Mouse (Mus musculus) kidney, postnatal 0 days (tissue): ENCODE data around the gene Pstpip1. TPM values are rescaled to one million over a fixed set of nuclear protein-coding genes. Genes with fewer than 3 reads are reported as not detected.
A peak's percentile ranks its signal among the peaks of the same experiment; 100 is the strongest.

ENCODE experiments used
- ATAC-seq: fragments of 200-750 bp; cut with Nextera tagmentation; replicated peaks from 2 replicates; pipeline ENCODE4 v1.8.0; 2017; ENCODE audit warnings: low read depth, moderate number of reproducible peaks, moderate TSS enrichment, moderate library complexity; ENCODE audit not compliant: low FRiP score
- DNase-seq: peaks from one replicate; pipeline ENCODE4 v3.0.0-alpha.2; 2016; ENCODE audit warnings: low spot score
- H3K27ac ChIP-seq: fragments of 300-500 bp; sonication (generic); 2 replicates; pipeline ENCODE4 v1.5.1; 2014; ENCODE audit warnings: mild to moderate bottlenecking
- H3K27me3 ChIP-seq: fragments of 300-500 bp; sonication (generic); 2 replicates; pipeline ENCODE4 v1.6.1; 2014; ENCODE audit warnings: low read length, mixed read lengths; ENCODE audit not compliant: insufficient read depth
- H3K36me3 ChIP-seq: fragments of 300-500 bp; sonication (generic); 2 replicates; pipeline ENCODE4 v1.6.1; 2014; ENCODE audit warnings: low read length, mixed read lengths; ENCODE audit not compliant: insufficient read depth
- H3K4me1 ChIP-seq: fragments of 300-500 bp; sonication (generic); replicated peaks from 2 replicates; pipeline ENCODE4 v1.6.1; 2014; ENCODE audit warnings: antibody characterized with exemption, low read length, mixed read lengths; ENCODE audit not compliant: insufficient read depth
- H3K4me2 ChIP-seq: fragments of 300-500 bp; sonication (generic); 2 replicates; pipeline ENCODE4 v1.6.1; 2014; ENCODE audit warnings: mild to moderate bottlenecking, low read length, moderate library complexity, mixed read lengths
- H3K4me3 ChIP-seq: fragments of 300-500 bp; sonication (generic); replicated peaks from 2 replicates; pipeline ENCODE4 v1.5.1; 2014; ENCODE audit warnings: low read depth, low read length
- H3K9ac ChIP-seq: fragments of 300-500 bp; sonication (generic); 2 replicates; pipeline ENCODE4 v1.6.1; 2014; ENCODE audit warnings: low read depth, low read length
- H3K9me3 ChIP-seq: fragments of 300-500 bp; sonication (generic); replicated peaks from 2 replicates; pipeline ENCODE4 v1.6.1; 2016; ENCODE audit warnings: low read length, inconsistent platforms, mixed read lengths
- CTCF ChIP-seq: IDR thresholded peaks from 2 replicates; pipeline ENCODE4 v1.5.1; 2016; ENCODE audit warnings: antibody characterized with exemption, low read depth, mild to moderate bottlenecking, moderate library complexity
- WGBS: fragments of 180-500 bp; shearing (Covaris S2); extraction: QIAGEN DNeasy Blood & Tissue Kit; methylation state at CpG from one replicate; pipeline ENCODE4 v1.1.7; 2014; 5-methylcytosine and 5-hydroxymethylcytosine counted together
- polyA plus RNA-seq: library from polyadenylated mRNA; unstranded; fragments of >200 nt; fragmentation: Nextera tagmentation; extraction: Ambion mirVana; gene quantifications from 2 replicates; pipeline ENCODE4 v1.2.1, GENCODE M21; 2015

Pstpip1 gene
- polyA plus RNA-seq, 1 experiment from 2014 or later = 1.3 TPM

- Histone ChIP-seq H3K27ac (peak overlapping the region; percentile 60; the same call in 1 of the 2 replicates), H3K36me3 (no peaks in the 10 kb centered on the region), H3K9me3 (no peaks in the 10 kb centered on the region), H3K27me3 (no peaks in the 10 kb centered on the region), H3K9ac (no peak overlapping the region), H3K4me3 (no peak overlapping the region), H3K4me1 (0 out of 2 replicates have a peak, but pooled peaks cover 4% of the 10 kb centered on the region), H3K4me2 (no peak overlapping the region)
- 23% methylated on average over 7 of the region's 7 CpGs for WGBS
- no peak for TF ChIP-seq CTCF
- peak; percentile 85 for DNase-seq
- no peak for ATAC-seq
These were observed 13.7 kb upstream of the Pstpip1 start for GRCm38 (mm10) chr9:56075901-56076620.

- H3K9ac ChIP-seq = no peak overlapping the region
- H3K9me3 ChIP-seq = no peaks in the 10 kb centered on the region
- 86% methylated on average over 5 of the region's 5 CpGs for WGBS
- no peaks in the 10 kb centered on the region for H3K27me3 ChIP-seq
- no peak overlapping the region for H3K4me3 ChIP-seq
- no peak overlapping the region for H3K27ac ChIP-seq
- ATAC-seq (no peak), DNase-seq (no peak)
- no peak overlapping the region for H3K4me2 ChIP-seq
- H3K4me1 ChIP-seq = 0 out of 2 replicates have a peak, but pooled peaks cover 4% of the 10 kb centered on the region
- no peak for TF ChIP-seq CTCF
- H3K36me3 ChIP-seq = no peaks in the 10 kb centered on the region
These were observed 10.2 kb upstream of the Pstpip1 start for GRCm38 (mm10) chr9:56079587-56079986.

GRCm38 (mm10) chr9:56086524-56086923, 3.2 kb upstream of the Pstpip1 start:
- Histone ChIP-seq H3K9ac (no peak overlapping the region), H3K4me2 (no peak overlapping the region), H3K27me3 (no peaks in the 10 kb centered on the region), H3K36me3 (no peaks in the 10 kb centered on the region), H3K4me3 (no peak overlapping the region), H3K9me3 (no peaks in the 10 kb centered on the region), H3K27ac (no peak overlapping the region), H3K4me1 (no peaks in the 10 kb centered on the region)
- DNase-seq (no peak), ATAC-seq (no peak)
- 89% methylated on average over 5 of the region's 5 CpGs for WGBS
- TF ChIP-seq CTCF = no peak

GRCm38 (mm10) chr9:56090546-56091225, 924 bp downstream of the Pstpip1 start:
- no peak overlapping the region for H3K4me3 ChIP-seq
- DNase-seq (no peak), ATAC-seq (0 out of 2 replicates have a peak, but pooled peaks have one; percentile 33)
- 70% methylated on average over 5 of the region's 5 CpGs for WGBS
- no peaks in the 10 kb centered on the region for H3K9me3 ChIP-seq
- no peaks in the 10 kb centered on the region for H3K27me3 ChIP-seq
- no peaks in the 10 kb centered on the region for H3K36me3 ChIP-seq
- no peaks in the 10 kb centered on the region for H3K4me1 ChIP-seq
- H3K9ac ChIP-seq = no peak overlapping the region
- TF ChIP-seq CTCF = no peak
- H3K27ac ChIP-seq = no peak overlapping the region
- no peak overlapping the region for H3K4me2 ChIP-seq

- H3K4me2 ChIP-seq = no peak overlapping the region
- no peak overlapping the region for H3K27ac ChIP-seq
- H3K4me1 ChIP-seq = no peaks in the 10 kb centered on the region
- ATAC-seq = no peak
- no peak overlapping the region for H3K9ac ChIP-seq
- no peaks in the 10 kb centered on the region for H3K36me3 ChIP-seq
- H3K27me3 ChIP-seq = no peaks in the 10 kb centered on the region
- no peaks in the 10 kb centered on the region for H3K9me3 ChIP-seq
- no peak overlapping the region for H3K4me3 ChIP-seq
- DNase-seq = no peak
- peak; percentile 44; the same call in 1 of the 2 replicates for TF ChIP-seq CTCF
- 57% methylated on average over 2 of the region's 2 CpGs for WGBS
These were observed 2.3 kb downstream of the Pstpip1 start for GRCm38 (mm10) chr9:56092102-56092501.

GRCm38 (mm10) chr9:56097584-56098298, 8.0 kb downstream of the Pstpip1 start:
- Histone ChIP-seq H3K4me2 (no peak overlapping the region), H3K4me3 (no peak overlapping the region), H3K4me1 (no peaks in the 10 kb centered on the region), H3K27ac (no peak overlapping the region), H3K9ac (no peak overlapping the region), H3K36me3 (no peaks in the 10 kb centered on the region), H3K27me3 (no peaks in the 10 kb centered on the region), H3K9me3 (no peaks in the 10 kb centered on the region)
- WGBS = 93% methylated on average over 4 of the region's 4 CpGs
- no peak for TF ChIP-seq CTCF
- no peak for ATAC-seq
- DNase-seq = no peak
